Mouse (Mus musculus) E14TG2a.4 (cell line): Measurements from ENCODE around the gene Cep152.

Experiments
- H3K27me3 ChIP-seq: 2 replicates; pipeline ENCODE4 v1.6.1; 2014; ENCODE audit warnings: low read length, control low read depth; ENCODE audit not compliant: insufficient read depth
- H3K36me3 ChIP-seq: 2 replicates; pipeline ENCODE4 v1.6.1; 2014; ENCODE audit warnings: low read length, control low read depth; ENCODE audit not compliant: insufficient read depth
- H3K4me1 ChIP-seq: replicated peaks from 2 replicates; pipeline ENCODE4 v1.6.1; 2014; ENCODE audit warnings: low read depth, low read length, control low read depth
- H3K4me3 ChIP-seq: replicated peaks from 2 replicates; pipeline ENCODE4 v1.5.1; 2014; ENCODE audit warnings: mild to moderate bottlenecking, low read length
- H3K9me3 ChIP-seq: 2 replicates; pipeline ENCODE4 v1.6.1; 2014; ENCODE audit warnings: low read length, control low read depth
- CTCF ChIP-seq: conservative IDR thresholded peaks from 2 replicates; pipeline ENCODE4 v1.5.1; 2014; ENCODE audit warnings: low read length
- NANOG ChIP-seq: IDR thresholded peaks from 2 replicates; pipeline ENCODE4 v1.6.1; 2014; ENCODE audit warnings: borderline replicate concordance, low read length, mixed read lengths
- POU5F1 ChIP-seq: IDR thresholded peaks from 2 replicates; pipeline ENCODE4 v1.6.1; 2014; ENCODE audit warnings: low read length, borderline replicate concordance

Cep152 gene

DNA sequence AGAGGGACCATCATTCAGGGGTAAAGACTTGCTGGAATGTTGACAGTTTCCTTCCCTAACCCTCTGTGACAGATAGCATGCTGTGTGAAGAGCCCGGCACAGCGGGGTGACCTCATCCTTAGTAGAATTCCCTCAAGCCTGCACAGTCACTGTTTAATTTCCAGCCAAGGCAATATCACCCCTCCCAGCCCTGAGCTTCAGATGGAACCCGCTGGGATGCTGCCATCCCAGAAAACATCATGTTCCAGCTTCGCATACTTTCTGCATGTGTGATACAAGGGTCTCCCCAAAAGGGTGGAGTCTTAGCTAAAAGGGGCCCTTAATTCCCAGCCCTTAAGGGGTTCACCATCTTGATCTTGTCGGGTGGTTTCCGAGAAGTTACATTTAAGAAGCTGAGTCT is 94.2 kb downstream of the Cep152 start:
- no peaks in the 10 kb centered on the region for H3K27me3 ChIP-seq
- no peak for TF ChIP-seq POU5F1
- TF ChIP-seq CTCF, result no peak
- TF ChIP-seq NANOG, result no peak
- H3K36me3 ChIP-seq, result no peaks in the 10 kb centered on the region
- H3K4me3 ChIP-seq, result no peak overlapping the region
- no peaks in the 10 kb centered on the region for H3K9me3 ChIP-seq
- no peaks in the 10 kb centered on the region for H3K4me1 ChIP-seq

DNA sequence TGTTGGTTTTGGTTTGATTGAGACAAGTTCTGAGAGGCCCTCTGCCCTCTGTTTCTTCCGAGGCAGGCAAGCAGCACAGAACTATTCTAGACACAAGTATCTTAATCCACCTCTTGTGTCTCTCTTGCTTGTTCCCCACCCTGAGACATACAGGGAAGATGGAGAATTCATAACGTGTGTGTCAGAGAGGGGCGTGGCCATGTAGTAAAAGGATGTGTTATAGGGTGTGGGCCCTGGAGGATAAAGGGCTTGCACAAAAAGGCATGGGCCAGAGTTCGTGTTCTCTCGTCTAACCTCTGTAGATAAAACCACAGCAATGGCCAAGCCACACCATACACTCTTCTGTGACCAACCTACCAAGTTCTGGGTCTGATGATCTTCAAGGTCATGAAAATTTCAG is 98.3 kb downstream of the Cep152 start:
- H3K4me1 ChIP-seq, result no peaks in the 10 kb centered on the region
- TF ChIP-seq POU5F1 (no peak), NANOG (no peak), CTCF (no peak)

DNA sequence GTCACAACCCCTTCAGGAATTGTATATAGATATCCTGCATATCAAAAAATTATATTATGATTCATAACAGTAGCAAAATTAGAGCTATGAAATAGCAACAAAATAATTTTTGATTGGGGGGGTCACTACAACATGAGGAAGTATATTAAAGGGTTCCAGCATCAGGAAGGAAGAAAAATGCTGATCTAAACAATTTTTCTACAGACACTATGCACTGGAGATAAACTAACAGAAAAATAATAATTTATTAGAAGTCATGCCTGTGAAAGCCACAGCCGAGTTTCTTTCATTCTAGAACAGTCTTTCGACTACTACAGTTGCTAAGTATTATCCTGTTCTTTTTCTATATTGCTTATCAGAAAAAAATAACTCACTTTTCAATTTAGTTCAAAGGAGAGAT is 99.4 kb downstream of the Cep152 start:
- no peak for TF ChIP-seq NANOG
- no peak for TF ChIP-seq CTCF
- no peak for TF ChIP-seq POU5F1
- H3K4me3 ChIP-seq, result no peak overlapping the region
- H3K36me3 ChIP-seq, result no peaks in the 10 kb centered on the region
- H3K4me1 ChIP-seq, result no peaks in the 10 kb centered on the region
- no peaks in the 10 kb centered on the region for H3K9me3 ChIP-seq
- no peaks in the 10 kb centered on the region for H3K27me3 ChIP-seq

More for the DNA sequence above, 98.3 kb downstream of the Cep152 start:
- no peaks in the 10 kb centered on the region for H3K27me3 ChIP-seq
- no peaks in the 10 kb centered on the region for H3K36me3 ChIP-seq
- H3K9me3 ChIP-seq, result no peaks in the 10 kb centered on the region
- H3K4me3 ChIP-seq, result no peak overlapping the region

DNA sequence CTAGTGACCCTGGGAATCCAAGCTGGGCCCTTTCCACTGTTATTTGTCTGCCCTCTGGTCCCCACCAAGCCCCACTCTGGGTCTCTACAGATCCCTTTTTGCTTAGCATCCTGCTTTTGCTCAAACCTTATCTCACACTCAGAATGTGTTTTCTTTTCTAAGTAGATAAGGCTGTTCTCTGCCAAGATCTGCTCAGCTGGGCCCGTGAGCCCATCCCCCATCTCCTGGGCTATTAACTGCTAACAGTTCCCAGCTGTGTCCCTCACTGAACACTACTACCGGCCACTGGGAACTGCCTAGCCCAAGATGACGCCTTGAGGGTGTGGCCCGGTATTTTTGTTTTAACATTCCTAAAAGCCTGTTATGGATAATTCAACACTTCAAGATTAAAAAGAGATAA is 108.3 kb downstream of the Cep152 start:
- TF ChIP-seq NANOG (no peak), POU5F1 (no peak), CTCF (no peak)
- H3K9me3 ChIP-seq, result no peaks in the 10 kb centered on the region
- H3K36me3 ChIP-seq, result no peaks in the 10 kb centered on the region

DNA sequence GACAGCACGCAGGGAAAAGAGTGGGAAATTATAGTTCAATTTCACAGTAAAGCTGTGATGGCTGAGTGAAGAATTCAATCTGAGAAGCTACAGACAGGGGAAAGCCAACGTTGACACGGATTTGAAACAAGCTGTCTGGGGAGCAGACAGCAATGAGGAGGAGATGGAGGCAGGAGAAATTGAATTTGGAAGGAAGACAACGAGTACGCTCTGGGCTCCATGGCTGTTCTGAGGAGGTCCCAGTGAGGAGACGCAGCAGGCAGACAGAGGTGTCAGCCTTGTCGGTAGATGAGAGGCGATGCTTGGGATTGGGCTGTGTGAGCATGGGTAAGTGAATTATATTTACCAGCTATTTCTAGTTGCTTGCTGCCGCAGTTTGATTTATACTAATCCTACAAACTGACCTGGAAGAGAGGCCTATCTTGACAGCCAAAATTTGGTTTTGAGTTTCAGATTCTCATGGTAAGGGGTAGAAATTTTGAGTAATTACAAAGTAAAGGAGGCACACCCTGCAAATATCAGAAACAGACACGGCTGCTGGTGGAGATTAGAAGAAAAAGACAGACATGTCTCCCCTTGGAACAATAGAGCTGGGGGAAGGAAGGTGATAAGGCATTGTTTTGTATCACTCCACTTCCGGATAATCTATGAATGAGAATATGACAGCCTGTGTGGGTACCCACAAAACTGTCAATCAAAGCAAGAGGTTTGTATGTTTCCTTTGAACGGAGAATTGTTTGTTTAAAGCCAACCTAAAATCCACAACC is 109.4 kb downstream of the Cep152 start:
- no peaks in the 10 kb centered on the region for H3K36me3 ChIP-seq
- H3K4me1 ChIP-seq, result no peaks in the 10 kb centered on the region
- H3K9me3 ChIP-seq, result no peaks in the 10 kb centered on the region
- H3K27me3 ChIP-seq, result no peaks in the 10 kb centered on the region
- no peak for TF ChIP-seq NANOG
- TF ChIP-seq POU5F1, result no peak
- TF ChIP-seq CTCF, result no peak
- H3K4me3 ChIP-seq, result no peak overlapping the region

More for the DNA sequence above, 108.3 kb downstream of the Cep152 start:
- H3K4me1 ChIP-seq, result no peaks in the 10 kb centered on the region
- no peaks in the 10 kb centered on the region for H3K27me3 ChIP-seq
- no peak overlapping the region for H3K4me3 ChIP-seq

DNA sequence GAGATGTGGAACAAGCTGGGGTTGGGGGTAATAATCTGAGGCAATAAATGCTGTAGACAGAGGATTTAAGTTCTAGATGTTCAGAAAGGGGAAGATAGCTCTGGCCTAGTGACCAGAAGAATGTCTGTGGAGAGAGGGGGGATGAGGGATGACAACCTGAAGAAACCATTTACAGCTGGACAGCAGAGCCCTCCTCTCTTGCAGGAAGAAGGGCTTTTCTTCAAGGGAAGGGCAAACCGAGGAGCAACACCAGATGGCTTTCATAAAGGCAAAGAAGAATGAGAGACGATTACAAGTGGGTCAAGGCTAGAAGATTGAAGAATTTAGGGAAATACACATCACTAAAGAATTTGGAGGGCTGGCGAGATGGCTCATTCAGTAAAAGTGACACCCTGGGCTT is 110.5 kb downstream of the Cep152 start:
- TF ChIP-seq CTCF (no peak), NANOG (no peak), POU5F1 (no peak)
- Histone ChIP-seq H3K9me3 (no peaks in the 10 kb centered on the region), H3K36me3 (no peaks in the 10 kb centered on the region), H3K4me3 (no peak overlapping the region), H3K4me1 (no peaks in the 10 kb centered on the region), H3K27me3 (peaks cover 10% of the 10 kb centered on the region)
